Mouse (Mus musculus) limb, embryonic 10.5 days (tissue): ENCODE data around the gene Phldb2. TPM values are rescaled to one million over a fixed set of nuclear protein-coding genes. Genes with fewer than 3 reads are reported as not detected.

Source experiments
- DNase-seq: peaks from one replicate; pipeline ENCODE4 v3.0.0-alpha.2; 2017; ENCODE audit warnings: low spot score
- H3K27ac ChIP-seq: fragments of 300-500 bp; sonication (generic); 2 replicates; pipeline ENCODE4 v1.5.1; 2016; ENCODE audit warnings: mild to moderate bottlenecking
- H3K27me3 ChIP-seq: fragments of 300-500 bp; sonication (generic); 2 replicates; pipeline ENCODE4 v1.6.1; 2016; ENCODE audit warnings: low read depth, mild to moderate bottlenecking; ENCODE audit not compliant: poor library complexity, severe bottlenecking
- H3K36me3 ChIP-seq: fragments of 300-500 bp; sonication (generic); 2 replicates; pipeline ENCODE4 v1.6.1; 2016; ENCODE audit warnings: mild to moderate bottlenecking, moderate library complexity
- H3K4me1 ChIP-seq: fragments of 300-500 bp; sonication (generic); 2 replicates; pipeline ENCODE4 v1.6.1; 2016
- H3K4me3 ChIP-seq: fragments of 300-500 bp; sonication (generic); 2 replicates; pipeline ENCODE4 v1.5.1; 2016; ENCODE audit warnings: mild to moderate bottlenecking, moderate library complexity
- H3K9me3 ChIP-seq: fragments of 300-500 bp; sonication (generic); replicated peaks from 2 replicates; pipeline ENCODE4 v1.6.1; 2016; ENCODE audit warnings: mild to moderate bottlenecking
- WGBS: fragments of 180-500 bp; shearing (Covaris S2); methylation state at CpG from one replicate; pipeline ENCODE4 v1.1.7; 2016; 5-methylcytosine and 5-hydroxymethylcytosine counted together
- polyA plus RNA-seq: library from polyadenylated mRNA; unstranded; fragments of >200 nt; fragmentation: Nextera tagmentation; extraction: Ambion mirVana; gene quantifications from 2 replicates; pipeline ENCODE4 v1.2.1, GENCODE M21; 2016

The Phldb2 gene
- 38.9 and 50.2 TPM in 2 replicates for polyA plus RNA-seq

GRCm38 (mm10) chr16:45953394-45953793 lies at the start of gene Phldb2:
Phldb2 (minus strand) TSS chr16:45953598.
- no peaks in the 10 kb centered on the region for H3K27me3 ChIP-seq
- no peak for DNase-seq
- no peaks in the 10 kb centered on the region for H3K9me3 ChIP-seq
- H3K4me3 ChIP-seq, result no peak within 1 kb of the TSS
- H3K36me3 ChIP-seq, result no peaks in the 10 kb centered on the region
- 0 out of 2 replicates have a peak within 1 kb of the TSS, but pooled peaks have one; percentile 15 for H3K27ac ChIP-seq
- WGBS, result 80% methylated on average over 4 of the region's 4 CpGs
- peaks cover 13% of the 10 kb centered on the region for H3K4me1 ChIP-seq

- WGBS, result 92% methylated on average over 10 of the region's 10 CpGs
- Histone ChIP-seq H3K4me3 (no peak overlapping the region), H3K27ac (no peak overlapping the region), H3K36me3 (no peaks in the 10 kb centered on the region), H3K4me1 (no peaks in the 10 kb centered on the region), H3K27me3 (no peaks in the 10 kb centered on the region), H3K9me3 (no peaks in the 10 kb centered on the region)
- DNase-seq, result no peak
These were observed 48.3 kb upstream of the Phldb2 start for GRCm38 (mm10) chr16:46001550-46002166.

- Histone ChIP-seq H3K4me1 (no peaks in the 10 kb centered on the region), H3K4me3 (no peak overlapping the region), H3K27ac (no peak overlapping the region), H3K36me3 (no peaks in the 10 kb centered on the region), H3K9me3 (no peaks in the 10 kb centered on the region), H3K27me3 (no peaks in the 10 kb centered on the region)
- 86% methylated on average over 3 of the region's 3 CpGs for WGBS
- no peak for DNase-seq
These were observed 47.6 kb upstream of the Phldb2 start for GRCm38 (mm10) chr16:46000976-46001375.

- no peak overlapping the region for H3K4me3 ChIP-seq
- no peak for DNase-seq
- H3K4me1 ChIP-seq, result no peaks in the 10 kb centered on the region
- no peaks in the 10 kb centered on the region for H3K36me3 ChIP-seq
- H3K27me3 ChIP-seq, result no peaks in the 10 kb centered on the region
- no peak overlapping the region for H3K27ac ChIP-seq
- WGBS, result 75% methylated on average over 10 of the region's 10 CpGs
- no peaks in the 10 kb centered on the region for H3K9me3 ChIP-seq
These were observed 46.2 kb upstream of the Phldb2 start for GRCm38 (mm10) chr16:45999374-46000191.

- Histone ChIP-seq H3K4me3 (no peak overlapping the region), H3K27ac (no peak overlapping the region), H3K27me3 (no peaks in the 10 kb centered on the region), H3K4me1 (no peaks in the 10 kb centered on the region), H3K9me3 (no peaks in the 10 kb centered on the region), H3K36me3 (no peaks in the 10 kb centered on the region)
- DNase-seq, result no peak
- 82% methylated on average over 7 of the region's 7 CpGs for WGBS
These were observed 44.8 kb upstream of the Phldb2 start for GRCm38 (mm10) chr16:45998231-45998630.

GRCm38 (mm10) chr16:45990901-45991676 lies 37.7 kb upstream of the Phldb2 start:
- DNase-seq, result no peak
- no peak overlapping the region for H3K4me3 ChIP-seq
- WGBS, result 46% methylated on average over 10 of the region's 10 CpGs

GRCm38 (mm10) chr16:45986236-45986635 lies 32.8 kb upstream of the Phldb2 start:
- Histone ChIP-seq H3K36me3 (no peaks in the 10 kb centered on the region), H3K27me3 (no peaks in the 10 kb centered on the region), H3K27ac (no peak overlapping the region), H3K9me3 (no peaks in the 10 kb centered on the region), H3K4me1 (no peaks in the 10 kb centered on the region), H3K4me3 (no peak overlapping the region)
- 97% methylated on average over 1 of the region's 1 CpGs for WGBS
- no peak for DNase-seq

More at GRCm38 (mm10) chr16:45990901-45991676, 37.7 kb upstream of the Phldb2 start:
- H3K27ac ChIP-seq, result no peak overlapping the region
- no peaks in the 10 kb centered on the region for H3K4me1 ChIP-seq
- no peaks in the 10 kb centered on the region for H3K9me3 ChIP-seq
- H3K27me3 ChIP-seq, result no peaks in the 10 kb centered on the region
- H3K36me3 ChIP-seq, result no peaks in the 10 kb centered on the region

- no peaks in the 10 kb centered on the region for H3K27me3 ChIP-seq
- WGBS, result 84% methylated on average over 4 of the region's 4 CpGs
- no peak overlapping the region for H3K27ac ChIP-seq
- no peaks in the 10 kb centered on the region for H3K36me3 ChIP-seq
- no peak for DNase-seq
- H3K4me3 ChIP-seq, result no peak overlapping the region
- H3K4me1 ChIP-seq, result no peaks in the 10 kb centered on the region
- no peaks in the 10 kb centered on the region for H3K9me3 ChIP-seq
These were observed 31.5 kb upstream of the Phldb2 start for GRCm38 (mm10) chr16:45984610-45985606.

GRCm38 (mm10) chr16:45976251-45976650 lies 22.9 kb upstream of the Phldb2 start:
- Histone ChIP-seq H3K36me3 (no peaks in the 10 kb centered on the region), H3K27ac (no peak overlapping the region), H3K27me3 (no peaks in the 10 kb centered on the region), H3K4me3 (no peak overlapping the region), H3K9me3 (no peaks in the 10 kb centered on the region), H3K4me1 (no peaks in the 10 kb centered on the region)
- no peak for DNase-seq
- 94% methylated on average over 1 of the region's 1 CpGs for WGBS

- no peak overlapping the region for H3K4me3 ChIP-seq
- H3K36me3 ChIP-seq, result no peaks in the 10 kb centered on the region
- no peaks in the 10 kb centered on the region for H3K4me1 ChIP-seq
- no peaks in the 10 kb centered on the region for H3K9me3 ChIP-seq
- WGBS, result 62% methylated on average over 9 of the region's 9 CpGs
- H3K27me3 ChIP-seq, result no peaks in the 10 kb centered on the region
- DNase-seq, result no peak
- H3K27ac ChIP-seq, result no peak overlapping the region
These were observed 20.7 kb upstream of the Phldb2 start for GRCm38 (mm10) chr16:45973959-45974686.

GRCm38 (mm10) chr16:45970187-45970586 lies 16.8 kb upstream of the Phldb2 start:
- H3K27me3 ChIP-seq, result no peaks in the 10 kb centered on the region
- H3K4me3 ChIP-seq, result no peak overlapping the region
- H3K36me3 ChIP-seq, result no peaks in the 10 kb centered on the region
- H3K27ac ChIP-seq, result no peak overlapping the region
- no peaks in the 10 kb centered on the region for H3K4me1 ChIP-seq
- whole genome bisulfite sequencing, result 92% methylated on average over 2 of the region's 2 CpGs
- DNase-seq, result no peak
- H3K9me3 ChIP-seq, result no peaks in the 10 kb centered on the region
